Mouse (Mus musculus): ENCODE data around the gene Nmu.

GRCm38 (mm10) chr5:76388474-76388873 lies 24.9 kb upstream of the Nmu start:
- no peak for TF ChIP-seq CTCF (IDR thresholded peaks at IDR 0.05; ENCODE audit: control insufficient read depth, insufficient read depth, insufficient replicate concordance, low read depth, low read length)
- TF ChIP-seq POLR2A (IDR thresholded peaks at IDR 0.05; ENCODE audit: control insufficient read depth, low read depth, low read length): no peak

All from testis, adult 2 months (tissue).